Mouse (Mus musculus): ENCODE measurements at regions not wholly inside any gene's neighbourhood (a gene's known extent, or its start where the extent isn't known, plus 50 kb on each side); places are given as distances from the start of the nearest gene placed in this dataset.

DNA sequence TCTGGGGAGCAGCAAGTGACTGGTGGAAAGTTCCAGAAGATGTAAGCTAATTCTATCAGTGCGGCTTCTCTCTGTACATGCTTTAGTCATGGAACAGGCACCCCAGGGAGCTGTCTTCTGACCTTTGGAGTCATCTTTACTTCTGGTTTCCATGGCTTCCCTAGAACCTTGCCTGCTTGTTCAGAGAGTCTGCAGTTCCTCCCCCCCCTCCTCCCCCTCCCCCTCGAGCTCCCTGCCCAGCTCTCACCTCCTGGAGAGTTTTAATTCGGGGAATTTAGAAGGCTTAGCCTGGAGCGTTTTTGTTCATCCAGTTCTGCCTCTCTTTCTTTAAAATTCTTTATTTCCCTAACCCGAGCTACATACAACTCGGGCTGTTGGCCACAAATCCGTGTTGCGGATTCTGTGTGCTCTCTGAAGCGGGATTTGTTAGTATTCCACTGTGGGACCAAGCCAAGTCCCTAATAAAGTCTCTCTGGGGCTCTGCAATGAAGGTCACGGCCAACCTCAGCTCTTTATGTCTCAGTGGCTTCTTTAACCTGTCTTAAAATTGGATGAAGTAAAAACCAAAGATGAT, 414.6 kb upstream of the Mki67 start:
- Histone ChIP-seq H3K9ac (replicated peaks; ENCODE audit: low read length) (no peak overlapping the region), H3K9me3 (replicated peaks; ENCODE audit: control insufficient read depth, low read length) (no peaks in the 10 kb centered on the region), H3K4me3 (ENCODE audit: low read depth, low read length) (no peak overlapping the region), H3K27me3 (ENCODE audit: control insufficient read depth, insufficient read depth, low read length) (no peaks in the 10 kb centered on the region), H3K4me2 (ENCODE audit: low read depth, low read length) (no peak overlapping the region), H3K27ac (replicated peaks; ENCODE audit: low read depth, low read length) (no peak overlapping the region), H3K36me3 (replicated peaks; ENCODE audit: control insufficient read depth, insufficient read depth, low read depth, low read length) (no peaks in the 10 kb centered on the region), H3K4me1 (ENCODE audit: control insufficient read depth, insufficient read depth, low read length) (no peaks in the 10 kb centered on the region)
- WGBS = 35% methylated on average over 10 of the region's 10 CpGs
- ATAC-seq (replicated peaks; ENCODE audit: insufficient number of reproducible peaks, low FRiP score, low TSS enrichment, low read depth) (no peak), DNase-seq (ENCODE audit: low spot score) (no peak)

GRCm38 (mm10) chr7:136132976-136133375, 416.8 kb upstream of the Mki67 start:
- H3K9ac ChIP-seq (replicated peaks; ENCODE audit: low read length) = no peak overlapping the region
- DNase-seq (ENCODE audit: low spot score) (no peak), ATAC-seq (replicated peaks; ENCODE audit: insufficient number of reproducible peaks, low FRiP score, low TSS enrichment, low read depth) (no peak)
- WGBS = 71% methylated on average over 2 of the region's 2 CpGs
- no peak overlapping the region for H3K4me3 ChIP-seq (ENCODE audit: low read depth, low read length)
- no peaks in the 10 kb centered on the region for H3K36me3 ChIP-seq (replicated peaks; ENCODE audit: control insufficient read depth, insufficient read depth, low read depth, low read length)
- no peaks in the 10 kb centered on the region for H3K9me3 ChIP-seq (replicated peaks; ENCODE audit: control insufficient read depth, low read length)
- H3K4me2 ChIP-seq (ENCODE audit: low read depth, low read length) = no peak overlapping the region
- no peak overlapping the region for H3K27ac ChIP-seq (replicated peaks; ENCODE audit: low read depth, low read length)
- no peaks in the 10 kb centered on the region for H3K27me3 ChIP-seq (ENCODE audit: control insufficient read depth, insufficient read depth, low read length)
- no peaks in the 10 kb centered on the region for H3K4me1 ChIP-seq (ENCODE audit: control insufficient read depth, insufficient read depth, low read length)

- DNase-seq (ENCODE audit: low spot score) = no peak
- 79% methylated on average over 1 of the region's 1 CpGs for WGBS
- no peaks in the 10 kb centered on the region for H3K9me3 ChIP-seq (replicated peaks; ENCODE audit: control insufficient read depth, low read length)
These were observed 420.5 kb upstream of the Mki67 start for GRCm38 (mm10) chr7:136136666-136137065.

DNA sequence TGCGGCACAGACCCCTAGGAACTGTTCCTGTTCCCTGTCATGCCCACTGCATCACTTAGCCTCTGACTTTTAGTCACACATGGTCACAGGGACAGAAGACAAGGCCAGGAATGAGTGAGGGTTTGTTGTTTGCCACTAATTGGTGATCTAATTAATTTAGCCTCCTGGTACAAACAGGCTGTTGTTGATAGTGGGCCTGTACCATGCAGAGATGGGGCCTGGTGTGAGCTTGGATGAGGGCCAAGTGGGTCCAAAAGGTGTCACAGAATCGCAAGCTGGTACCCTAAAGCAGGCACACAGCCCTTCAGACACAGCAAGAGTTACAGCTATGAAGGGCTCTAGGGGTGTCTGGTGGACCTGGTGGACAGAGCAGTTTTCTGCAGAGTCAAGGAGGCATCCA, 421.2 kb upstream of the Mki67 start:
- Histone ChIP-seq H3K27me3 (ENCODE audit: control insufficient read depth, insufficient read depth, low read length) (no peaks in the 10 kb centered on the region), H3K4me2 (ENCODE audit: low read depth, low read length) (no peak overlapping the region), H3K36me3 (replicated peaks; ENCODE audit: control insufficient read depth, insufficient read depth, low read depth, low read length) (no peaks in the 10 kb centered on the region), H3K9ac (replicated peaks; ENCODE audit: low read length) (no peak overlapping the region), H3K27ac (replicated peaks; ENCODE audit: low read depth, low read length) (no peak overlapping the region), H3K4me1 (ENCODE audit: control insufficient read depth, insufficient read depth, low read length) (no peaks in the 10 kb centered on the region), H3K4me3 (ENCODE audit: low read depth, low read length) (no peak overlapping the region), H3K9me3 (replicated peaks; ENCODE audit: control insufficient read depth, low read length) (no peaks in the 10 kb centered on the region)
- DNase-seq (ENCODE audit: low spot score) (no peak), ATAC-seq (replicated peaks; ENCODE audit: insufficient number of reproducible peaks, low FRiP score, low TSS enrichment, low read depth) (no peak)
- WGBS = 84% methylated on average over 2 of the region's 2 CpGs

More at GRCm38 (mm10) chr7:136136666-136137065, 420.5 kb upstream of the Mki67 start:
- Histone ChIP-seq H3K27ac (replicated peaks; ENCODE audit: low read depth, low read length) (no peak overlapping the region), H3K4me2 (ENCODE audit: low read depth, low read length) (no peak overlapping the region), H3K9ac (replicated peaks; ENCODE audit: low read length) (no peak overlapping the region), H3K4me1 (ENCODE audit: control insufficient read depth, insufficient read depth, low read length) (no peaks in the 10 kb centered on the region), H3K27me3 (ENCODE audit: control insufficient read depth, insufficient read depth, low read length) (no peaks in the 10 kb centered on the region), H3K36me3 (replicated peaks; ENCODE audit: control insufficient read depth, insufficient read depth, low read depth, low read length) (no peaks in the 10 kb centered on the region), H3K4me3 (ENCODE audit: low read depth, low read length) (no peak overlapping the region)
- ATAC-seq (replicated peaks; ENCODE audit: insufficient number of reproducible peaks, low FRiP score, low TSS enrichment, low read depth) = no peak

- H3K27me3 ChIP-seq (ENCODE audit: control insufficient read depth, insufficient read depth, low read length) = no peaks in the 10 kb centered on the region
- no peaks in the 10 kb centered on the region for H3K9me3 ChIP-seq (replicated peaks; ENCODE audit: control insufficient read depth, low read length)
- 66% methylated on average over 15 of the region's 15 CpGs for WGBS
- no peak overlapping the region for H3K9ac ChIP-seq (replicated peaks; ENCODE audit: low read length)
- no peaks in the 10 kb centered on the region for H3K36me3 ChIP-seq (replicated peaks; ENCODE audit: control insufficient read depth, insufficient read depth, low read depth, low read length)
- no peak overlapping the region for H3K4me3 ChIP-seq (ENCODE audit: low read depth, low read length)
- ATAC-seq (replicated peaks; ENCODE audit: insufficient number of reproducible peaks, low FRiP score, low TSS enrichment, low read depth) (no peak), DNase-seq (ENCODE audit: low spot score) (no peak)
- H3K27ac ChIP-seq (replicated peaks; ENCODE audit: low read depth, low read length) = no peak overlapping the region
- no peak overlapping the region for H3K4me2 ChIP-seq (ENCODE audit: low read depth, low read length)
- no peaks in the 10 kb centered on the region for H3K4me1 ChIP-seq (ENCODE audit: control insufficient read depth, insufficient read depth, low read length)
These were observed 421.9 kb upstream of the Mki67 start for GRCm38 (mm10) chr7:136137831-136138602.

DNA sequence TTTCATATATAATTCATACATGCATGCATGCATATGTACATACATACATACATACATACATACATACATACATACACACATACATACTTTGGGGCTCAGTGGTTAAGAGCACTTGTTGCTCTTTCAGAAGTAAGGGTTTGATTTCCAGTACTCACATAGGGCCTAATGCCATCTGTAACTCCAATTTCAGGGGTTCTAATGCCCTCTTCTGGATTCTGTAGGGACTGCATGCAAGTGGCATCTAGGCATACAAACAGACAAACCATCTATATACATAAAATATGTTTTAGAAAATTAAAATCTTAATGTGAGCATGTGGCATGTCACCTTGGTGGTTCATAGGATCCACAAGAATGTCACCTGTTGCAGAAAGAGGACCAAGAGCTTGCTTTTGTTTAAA, 426.7 kb upstream of the Mki67 start:
- ATAC-seq (replicated peaks; ENCODE audit: insufficient number of reproducible peaks, low FRiP score, low TSS enrichment, low read depth) (no peak), DNase-seq (ENCODE audit: low spot score) (no peak)
- Histone ChIP-seq H3K4me3 (ENCODE audit: low read depth, low read length) (no peak overlapping the region), H3K9ac (replicated peaks; ENCODE audit: low read length) (no peak overlapping the region), H3K4me2 (ENCODE audit: low read depth, low read length) (no peak overlapping the region), H3K27me3 (ENCODE audit: control insufficient read depth, insufficient read depth, low read length) (no peaks in the 10 kb centered on the region), H3K9me3 (replicated peaks; ENCODE audit: control insufficient read depth, low read length) (no peaks in the 10 kb centered on the region), H3K36me3 (replicated peaks; ENCODE audit: control insufficient read depth, insufficient read depth, low read depth, low read length) (no peaks in the 10 kb centered on the region), H3K27ac (replicated peaks; ENCODE audit: low read depth, low read length) (no peak overlapping the region), H3K4me1 (ENCODE audit: control insufficient read depth, insufficient read depth, low read length) (no peaks in the 10 kb centered on the region)

- Histone ChIP-seq H3K27ac (replicated peaks; ENCODE audit: low read depth, low read length) (no peak overlapping the region), H3K4me1 (ENCODE audit: control insufficient read depth, insufficient read depth, low read length) (no peaks in the 10 kb centered on the region), H3K9ac (replicated peaks; ENCODE audit: low read length) (no peak overlapping the region), H3K36me3 (replicated peaks; ENCODE audit: control insufficient read depth, insufficient read depth, low read depth, low read length) (no peaks in the 10 kb centered on the region), H3K9me3 (replicated peaks; ENCODE audit: control insufficient read depth, low read length) (no peaks in the 10 kb centered on the region), H3K4me3 (ENCODE audit: low read depth, low read length) (no peak overlapping the region), H3K27me3 (ENCODE audit: control insufficient read depth, insufficient read depth, low read length) (no peaks in the 10 kb centered on the region), H3K4me2 (ENCODE audit: low read depth, low read length) (no peak overlapping the region)
- DNase-seq (ENCODE audit: low spot score) = no peak
- WGBS = 75% methylated on average over 5 of the region's 5 CpGs
- ATAC-seq (replicated peaks; ENCODE audit: insufficient number of reproducible peaks, low FRiP score, low TSS enrichment, low read depth) = no peak
These were observed 434.0 kb upstream of the Mki67 start for GRCm38 (mm10) chr7:136150196-136150595.

- H3K9me3 ChIP-seq (replicated peaks; ENCODE audit: control insufficient read depth, low read length) = no peaks in the 10 kb centered on the region
- ATAC-seq (replicated peaks; ENCODE audit: insufficient number of reproducible peaks, low FRiP score, low TSS enrichment, low read depth) (no peak), DNase-seq (ENCODE audit: low spot score) (peak; percentile 23)
- H3K27ac ChIP-seq (replicated peaks; ENCODE audit: low read depth, low read length) = no peak overlapping the region
- no peaks in the 10 kb centered on the region for H3K27me3 ChIP-seq (ENCODE audit: control insufficient read depth, insufficient read depth, low read length)
- no peaks in the 10 kb centered on the region for H3K36me3 ChIP-seq (replicated peaks; ENCODE audit: control insufficient read depth, insufficient read depth, low read depth, low read length)
- H3K4me3 ChIP-seq (ENCODE audit: low read depth, low read length) = no peak overlapping the region
- WGBS = 32% methylated on average over 4 of the region's 4 CpGs
- no peak overlapping the region for H3K9ac ChIP-seq (replicated peaks; ENCODE audit: low read length)
- H3K4me2 ChIP-seq (ENCODE audit: low read depth, low read length) = no peak overlapping the region
- H3K4me1 ChIP-seq (ENCODE audit: control insufficient read depth, insufficient read depth, low read length) = no peaks in the 10 kb centered on the region
These were observed 435.3 kb upstream of the Mki67 start for GRCm38 (mm10) chr7:136151301-136151930.

All from embryonic facial prominence, embryonic 11.5 days (tissue).